Mouse (Mus musculus) megakaryocyte, embryonic 14.5 days (primary cell): ENCODE results near the gene Rbms1.

Experiments
- FLI1 ChIP-seq: IDR thresholded peaks from 2 replicates; pipeline ENCODE4 v1.6.1; 2012; ENCODE audit warnings: low read length, inconsistent platforms, mixed read lengths
- GATA1 ChIP-seq: IDR thresholded peaks from 3 replicates; pipeline ENCODE4 v1.6.1; 2012; ENCODE audit warnings: mixed read lengths, low read length, inconsistent platforms, borderline replicate concordance

DNA sequence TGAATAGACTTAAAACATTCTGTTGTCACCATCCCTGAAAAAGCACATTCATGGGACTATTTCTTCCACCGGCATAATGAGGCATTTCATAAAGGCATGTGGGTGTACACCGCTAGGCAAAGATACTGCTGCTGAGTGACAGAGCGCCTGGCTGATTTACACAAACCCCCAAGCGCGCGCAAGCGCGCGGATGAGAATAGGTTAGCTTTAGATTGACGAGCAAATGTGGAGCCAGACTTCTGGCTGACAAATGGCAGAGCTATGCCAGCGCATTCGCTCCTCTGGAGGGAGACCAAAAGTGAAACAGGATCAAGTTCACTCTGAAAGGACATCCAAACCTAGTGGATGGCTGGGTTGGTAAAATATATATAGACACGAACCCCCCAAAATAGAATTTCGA is 240.5 kb downstream of the Rbms1 start, which contains the start of gene Itgb6:
- TF ChIP-seq GATA1 (no peak), FLI1 (no peak)
